Mouse (Mus musculus) cerebellum, postnatal 10 days (tissue): ENCODE results near the gene Mtx1.

Source experiments
- DNase-seq, 2 experiments: peaks; one replicate each; pipeline ENCODE4 v3.0.0; 2021; ENCODE audit warnings: mixed read lengths in 2 of 2

Gene Mtx1

GRCm38 (mm10) chr3:89213803-89214530 is 12.9 kb downstream of the Mtx1 start:
- DNase-seq, result peak; percentile 96 to 97

GRCm38 (mm10) chr3:89210731-89211130 is 16.2 kb downstream of the Mtx1 start:
- peak in 1 of 2 experiments; percentile 47 for DNase-seq

- DNase-seq, result no peak
Measured at GRCm38 (mm10) chr3:89210162-89210561, 16.7 kb downstream of the Mtx1 start.

GRCm38 (mm10) chr3:89209731-89210130 is 17.2 kb downstream of the Mtx1 start:
- DNase-seq, result no peak

GRCm38 (mm10) chr3:89208736-89209135 is 18.2 kb downstream of the Mtx1 start:
- no peak for DNase-seq

- DNase-seq, result no peak
Measured at GRCm38 (mm10) chr3:89208075-89208657, 18.7 kb downstream of the Mtx1 start.

GRCm38 (mm10) chr3:89206695-89207094 is 20.2 kb downstream of the Mtx1 start:
- DNase-seq, result no peak

GRCm38 (mm10) chr3:89206079-89206478 is 20.8 kb downstream of the Mtx1 start:
- no peak for DNase-seq

- DNase-seq, result peak in 1 of 2 experiments; percentile 34
Measured at GRCm38 (mm10) chr3:89203142-89203514, 23.8 kb downstream of the Mtx1 start.

- DNase-seq, result peak; percentile 91 to 94
Measured at GRCm38 (mm10) chr3:89202253-89203141, 24.4 kb downstream of the Mtx1 start, which contains the start of gene Gba. Gene Gba (plus strand): TSS chr3:89202928.

GRCm38 (mm10) chr3:89199839-89200238 is 27.0 kb downstream of the Mtx1 start:
- DNase-seq, result no peak

GRCm38 (mm10) chr3:89195979-89196877 is 30.7 kb downstream of the Mtx1 start:
- DNase-seq, result peak; percentile 95 to 96

GRCm38 (mm10) chr3:89193853-89194252 is 33.0 kb downstream of the Mtx1 start:
- DNase-seq, result peak in 1 of 2 experiments; percentile 30

GRCm38 (mm10) chr3:89193351-89193750 is 33.5 kb downstream of the Mtx1 start:
- no peak for DNase-seq

GRCm38 (mm10) chr3:89190436-89190835 is 36.5 kb downstream of the Mtx1 start:
- DNase-seq, result no peak

- no peak for DNase-seq
Measured at GRCm38 (mm10) chr3:89188478-89188875, 38.4 kb downstream of the Mtx1 start.

- DNase-seq, result no peak
Measured at GRCm38 (mm10) chr3:89187690-89188477, 39.0 kb downstream of the Mtx1 start.

- DNase-seq, result no peak
Measured at GRCm38 (mm10) chr3:89187197-89187596, 39.7 kb downstream of the Mtx1 start.

GRCm38 (mm10) chr3:89183959-89184315 is 43.0 kb downstream of the Mtx1 start:
- DNase-seq, result peak; percentile 82

GRCm38 (mm10) chr3:89183058-89183958 is 43.6 kb downstream of the Mtx1 start, which contains the start of gene Fam189b:
Gene Fam189b (plus strand): TSS chr3:89183143.
- peak; percentile 93 to 96 for DNase-seq
